Mouse (Mus musculus) embryonic facial prominence, embryonic 11.5 days (tissue): Measurements from ENCODE around the gene Nme9. TPM values are rescaled to one million over a fixed set of nuclear protein-coding genes. Genes with fewer than 3 reads are reported as not detected.
A peak's percentile ranks its signal among the peaks of the same experiment; 100 is the strongest.

Source experiments
- ATAC-seq: fragments of 200-750 bp; cut with Nextera tagmentation; replicated peaks from 2 replicates; pipeline ENCODE4 v1.8.0; 2017; ENCODE audit warnings: low read depth; ENCODE audit not compliant: insufficient number of reproducible peaks, low FRiP score, low TSS enrichment
- DNase-seq: peaks from one replicate; pipeline ENCODE4 v3.0.0-alpha.2; 2015; ENCODE audit warnings: low spot score
- H3K27ac ChIP-seq: fragments of 300-500 bp; sonication (generic); replicated peaks from 2 replicates; pipeline ENCODE4 v1.5.1; 2014; ENCODE audit warnings: mild to moderate bottlenecking, low read depth, low read length, control low read depth
- H3K27me3 ChIP-seq: fragments of 300-500 bp; sonication (generic); 2 replicates; pipeline ENCODE4 v1.6.1; 2014; ENCODE audit warnings: mild to moderate bottlenecking, low read length, moderate library complexity, mixed read lengths; ENCODE audit not compliant: control insufficient read depth, insufficient read depth
- H3K36me3 ChIP-seq: fragments of 300-500 bp; sonication (generic); replicated peaks from 2 replicates; pipeline ENCODE4 v1.6.1; 2014; ENCODE audit warnings: low read depth, mild to moderate bottlenecking, low read length, moderate library complexity, mixed read lengths; ENCODE audit not compliant: control insufficient read depth, insufficient read depth
- H3K4me1 ChIP-seq: fragments of 300-500 bp; sonication (generic); 2 replicates; pipeline ENCODE4 v1.6.1; 2014; ENCODE audit warnings: low read length, mixed read lengths; ENCODE audit not compliant: control insufficient read depth, insufficient read depth
- H3K4me2 ChIP-seq: fragments of 300-500 bp; sonication (generic); 2 replicates; pipeline ENCODE4 v1.6.1; 2014; ENCODE audit warnings: low read depth, mild to moderate bottlenecking, control low read depth, low read length, moderate library complexity
- H3K4me3 ChIP-seq: fragments of 300-500 bp; sonication (generic); 2 replicates; pipeline ENCODE4 v1.5.1; 2014; ENCODE audit warnings: low read depth, low read length, control low read depth
- H3K9ac ChIP-seq: fragments of 300-500 bp; sonication (generic); replicated peaks from 2 replicates; pipeline ENCODE4 v1.6.1; 2014; ENCODE audit warnings: mild to moderate bottlenecking, control low read depth, low read length
- H3K9me3 ChIP-seq: fragments of 300-500 bp; sonication (generic); replicated peaks from 2 replicates; pipeline ENCODE4 v1.6.1; 2016; ENCODE audit warnings: mild to moderate bottlenecking, low read length, inconsistent platforms, mixed read lengths; ENCODE audit not compliant: control insufficient read depth
- WGBS: fragments of 180-500 bp; shearing (Covaris S2); extraction: QIAGEN DNeasy Blood & Tissue Kit; methylation state at CpG from one replicate; pipeline ENCODE4 v1.1.7; 2014; 5-methylcytosine and 5-hydroxymethylcytosine counted together
- polyA plus RNA-seq: library from polyadenylated mRNA; unstranded; fragments of >200 nt; fragmentation: Nextera tagmentation; extraction: Ambion mirVana; gene quantifications from 2 replicates; pipeline ENCODE4 v1.2.1, GENCODE M21; 2014

The Nme9 gene
- polyA plus RNA-seq, 1 experiment from 2014 or later = not detected

DNA sequence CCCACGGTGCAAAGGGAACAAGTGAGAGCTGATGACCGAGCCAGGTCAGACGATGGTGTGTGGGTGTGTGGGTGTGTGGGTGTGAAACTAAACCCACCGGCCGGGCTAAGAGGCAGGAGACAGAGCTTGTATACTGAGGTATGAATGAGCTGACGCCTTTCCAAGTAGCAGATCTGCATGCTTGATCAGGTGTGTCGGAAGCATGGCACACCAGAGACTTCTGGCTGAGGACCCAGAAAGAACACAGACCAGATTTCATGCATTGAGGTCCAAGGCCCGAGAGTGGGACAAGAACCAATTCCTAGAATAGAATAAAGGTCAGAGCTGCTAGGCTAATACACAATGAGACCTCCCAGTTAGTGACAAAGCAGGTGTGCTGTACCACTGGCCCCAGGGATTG is 12.2 kb upstream of the Nme9 start:
- peaks cover 9% of the 10 kb centered on the region for H3K27me3 ChIP-seq
- H3K4me1 ChIP-seq = peaks cover 6% of the 10 kb centered on the region
- H3K36me3 ChIP-seq = no peaks in the 10 kb centered on the region
- H3K4me3 ChIP-seq = no peak overlapping the region
- 70% methylated on average over 8 of the region's 8 CpGs for WGBS
- H3K27ac ChIP-seq = no peak overlapping the region
- no peak overlapping the region for H3K9ac ChIP-seq
- ATAC-seq (no peak), DNase-seq (no peak)
- no peaks in the 10 kb centered on the region for H3K9me3 ChIP-seq
- no peak overlapping the region for H3K4me2 ChIP-seq

DNA sequence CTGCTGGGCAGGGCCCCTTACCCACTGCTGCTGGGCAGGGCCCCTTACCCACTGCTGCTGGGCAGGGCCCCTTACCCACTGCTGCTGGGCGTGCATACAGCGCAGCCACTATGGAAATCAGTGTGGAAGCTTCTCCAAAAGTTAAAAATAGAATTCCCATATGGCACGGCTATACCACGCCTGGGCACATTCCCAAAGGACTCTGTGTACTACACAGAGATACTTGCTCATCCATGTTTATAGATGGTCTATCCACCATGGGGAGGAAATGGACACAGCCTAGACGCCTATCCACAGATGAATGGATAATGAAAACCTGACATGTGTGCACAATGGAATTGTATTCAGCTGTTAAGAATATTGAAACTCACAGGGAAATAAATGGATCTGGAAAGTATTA is 10.3 kb upstream of the Nme9 start:
- Histone ChIP-seq H3K36me3 (no peaks in the 10 kb centered on the region), H3K27me3 (peaks cover 9% of the 10 kb centered on the region), H3K9me3 (no peaks in the 10 kb centered on the region), H3K27ac (no peak overlapping the region), H3K4me2 (no peak overlapping the region), H3K4me3 (no peak overlapping the region), H3K9ac (no peak overlapping the region), H3K4me1 (no peaks in the 10 kb centered on the region)
- ATAC-seq (no peak), DNase-seq (no peak)
- WGBS = 76% methylated on average over 5 of the region's 5 CpGs

DNA sequence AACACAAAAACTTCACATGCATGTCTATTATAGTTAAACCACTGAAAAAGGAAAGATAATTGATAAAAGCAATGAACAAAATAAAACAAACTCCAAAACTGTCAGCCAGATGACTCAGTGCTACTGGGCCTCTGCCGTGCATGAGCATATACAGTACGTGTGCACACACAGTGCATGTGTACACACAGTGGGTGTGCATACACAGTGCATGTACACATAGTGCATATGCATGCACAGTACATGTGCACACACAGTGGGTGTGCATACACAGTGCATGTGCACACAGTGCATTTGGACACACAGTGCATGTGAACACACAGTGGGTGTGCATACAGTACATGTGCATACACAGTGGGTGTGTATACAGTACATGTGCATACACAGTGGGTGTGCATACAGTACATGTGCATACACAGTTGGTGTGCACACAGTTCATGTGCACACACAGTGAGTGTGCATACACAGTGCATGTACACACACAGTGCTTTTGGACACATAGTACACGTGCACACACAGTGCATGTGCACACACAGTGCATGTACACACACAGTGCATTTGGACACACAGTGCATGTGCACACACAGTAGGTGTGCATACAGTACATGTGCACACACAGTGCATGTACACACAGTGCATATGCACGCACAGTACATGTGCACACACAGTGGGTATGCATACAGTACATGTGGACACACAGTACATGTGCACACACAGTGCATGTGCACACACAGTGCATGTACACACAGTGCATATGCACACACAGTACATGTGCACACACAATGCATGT is 9.4 kb upstream of the Nme9 start:
- H3K36me3 ChIP-seq = no peaks in the 10 kb centered on the region
- DNase-seq = no peak
- no peaks in the 10 kb centered on the region for H3K4me1 ChIP-seq
- ATAC-seq = peak; percentile 74
- H3K27ac ChIP-seq = no peak overlapping the region
- H3K27me3 ChIP-seq = peaks cover 9% of the 10 kb centered on the region
- no peaks in the 10 kb centered on the region for H3K9me3 ChIP-seq
- no peak overlapping the region for H3K4me3 ChIP-seq
- H3K9ac ChIP-seq = no peak overlapping the region
- no peak overlapping the region for H3K4me2 ChIP-seq
- 92% methylated on average over 4 of the region's 4 CpGs for WGBS

- no peaks in the 10 kb centered on the region for H3K27me3 ChIP-seq
- H3K36me3 ChIP-seq = no peaks in the 10 kb centered on the region
- WGBS = 36% methylated on average over 8 of the region's 8 CpGs
- no peak overlapping the region for H3K4me2 ChIP-seq
- no peaks in the 10 kb centered on the region for H3K9me3 ChIP-seq
- no peak overlapping the region for H3K27ac ChIP-seq
- no peak overlapping the region for H3K4me3 ChIP-seq
- ATAC-seq (no peak), DNase-seq (peak; percentile 38)
- H3K9ac ChIP-seq = no peak overlapping the region
- H3K4me1 ChIP-seq = no peaks in the 10 kb centered on the region
Measured at GRCm38 (mm10) chr9:99444590-99445178, 6.6 kb upstream of the Nme9 start.

DNA sequence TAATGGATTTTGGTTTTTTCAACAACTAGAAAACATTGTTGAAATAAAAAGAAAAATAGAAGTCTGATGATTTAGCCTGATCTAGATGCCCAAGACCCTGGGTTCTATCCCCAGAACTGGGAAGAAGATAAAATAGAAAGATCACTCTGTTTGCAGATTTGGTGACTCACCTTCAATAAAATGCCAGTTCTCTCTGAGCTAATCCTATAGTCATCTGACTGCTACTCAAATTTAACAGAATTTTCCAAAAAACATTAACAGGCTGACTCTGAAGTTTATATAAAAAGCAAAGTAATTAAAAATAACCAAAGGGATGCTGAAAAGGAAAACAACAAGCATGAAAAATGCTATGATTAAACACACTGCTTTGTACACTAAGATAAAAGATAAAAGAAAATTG is 5.0 kb upstream of the Nme9 start:
- Histone ChIP-seq H3K27me3 (no peaks in the 10 kb centered on the region), H3K9me3 (no peaks in the 10 kb centered on the region), H3K4me3 (no peak overlapping the region), H3K4me2 (no peak overlapping the region), H3K9ac (no peak overlapping the region), H3K4me1 (no peaks in the 10 kb centered on the region), H3K36me3 (no peaks in the 10 kb centered on the region), H3K27ac (no peak overlapping the region)
- ATAC-seq = no peak
- no peak for DNase-seq

DNA sequence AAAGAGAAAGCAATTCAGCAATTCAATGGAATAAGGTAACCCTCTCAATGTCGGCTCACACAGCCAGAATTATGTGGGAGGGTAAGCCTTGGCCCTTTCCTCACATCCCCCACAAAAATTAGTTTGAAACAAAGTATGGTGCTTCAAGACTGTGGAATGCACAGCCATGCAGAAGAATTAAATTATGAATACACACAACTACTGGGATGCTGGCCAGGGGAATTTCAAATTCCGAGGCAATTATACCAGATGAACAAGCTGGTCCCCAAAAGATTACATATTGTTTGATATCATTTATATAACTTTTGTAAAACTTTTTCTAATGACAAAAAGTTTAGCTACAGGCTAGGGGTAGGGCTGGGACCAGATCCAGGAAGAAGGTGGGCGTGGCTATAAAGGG is 4.0 kb upstream of the Nme9 start:
- ATAC-seq (no peak), DNase-seq (no peak)
- no peaks in the 10 kb centered on the region for H3K36me3 ChIP-seq
- no peaks in the 10 kb centered on the region for H3K9me3 ChIP-seq
- no peak overlapping the region for H3K27ac ChIP-seq
- H3K27me3 ChIP-seq = no peaks in the 10 kb centered on the region
- H3K4me3 ChIP-seq = no peak overlapping the region
- WGBS = 80% methylated on average over 3 of the region's 3 CpGs
- no peak overlapping the region for H3K9ac ChIP-seq
- H3K4me1 ChIP-seq = no peaks in the 10 kb centered on the region
- no peak overlapping the region for H3K4me2 ChIP-seq

DNA sequence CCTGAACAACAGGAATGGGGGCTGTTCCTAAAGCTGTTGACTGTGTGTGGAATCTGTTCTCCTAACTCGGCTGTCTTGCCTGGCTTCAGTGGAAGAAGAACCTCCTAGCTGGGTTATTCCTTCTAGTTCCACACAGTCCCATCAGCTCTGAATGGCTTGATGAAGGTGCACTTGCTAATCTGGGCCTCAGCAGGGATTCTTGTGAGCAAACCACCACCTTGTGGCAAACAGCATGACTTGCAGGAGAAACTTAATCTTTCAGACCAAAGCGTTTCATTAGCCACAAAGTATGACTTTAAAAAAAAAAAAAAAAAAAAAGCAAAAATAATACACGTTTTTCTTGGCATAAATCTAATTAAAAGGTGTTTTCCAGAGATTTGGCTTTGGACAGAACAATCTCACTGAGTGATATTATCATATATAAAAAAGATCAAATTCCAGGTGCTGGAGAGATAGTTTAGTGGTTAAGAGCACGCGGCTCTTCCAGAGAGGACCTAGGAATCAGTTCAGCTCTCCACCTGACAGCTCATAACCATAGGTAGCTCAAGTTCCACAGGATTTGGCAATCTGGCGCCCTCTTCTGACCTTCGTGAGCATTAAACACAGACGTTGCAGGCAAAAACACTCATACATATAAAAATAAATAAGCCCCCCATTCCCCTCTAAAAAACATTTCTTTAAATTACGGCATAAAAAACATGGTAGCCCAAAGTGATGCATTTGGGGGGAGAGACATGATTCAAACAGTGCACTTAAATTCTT is 1.2 kb upstream of the Nme9 start:
- H3K4me3 ChIP-seq = no peak overlapping the region
- no peaks in the 10 kb centered on the region for H3K4me1 ChIP-seq

GRCm38 (mm10) chr9:99454211-99454610 is 2.9 kb downstream of the Nme9 start:
- no peaks in the 10 kb centered on the region for H3K9me3 ChIP-seq
- no peak overlapping the region for H3K4me2 ChIP-seq
- no peaks in the 10 kb centered on the region for H3K27me3 ChIP-seq
- WGBS = 84% methylated on average over 4 of the region's 4 CpGs
- no peaks in the 10 kb centered on the region for H3K36me3 ChIP-seq
- DNase-seq (no peak), ATAC-seq (no peak)
- no peak overlapping the region for H3K9ac ChIP-seq
- no peaks in the 10 kb centered on the region for H3K4me1 ChIP-seq
- H3K4me3 ChIP-seq = no peak overlapping the region
- no peak overlapping the region for H3K27ac ChIP-seq

More for the DNA sequence above, 1.2 kb upstream of the Nme9 start:
- Histone ChIP-seq H3K27ac (no peak overlapping the region), H3K9me3 (no peaks in the 10 kb centered on the region), H3K27me3 (no peaks in the 10 kb centered on the region), H3K36me3 (no peaks in the 10 kb centered on the region), H3K4me2 (no peak overlapping the region), H3K9ac (no peak overlapping the region)
- 0 out of 2 replicates have a peak, but pooled peaks have one; percentile 45 for ATAC-seq
- peak; percentile 55 for DNase-seq
- WGBS = 39% methylated on average over 9 of the region's 9 CpGs
